Mouse (Mus musculus) liver, adult 2 months (tissue): ENCODE data around the gene Gm17617.

Source experiments
- CTCF ChIP-seq: fragments of 200-500 bp; IDR thresholded peaks from 2 replicates; pipeline ENCODE4 v1.5.1; 2011; ENCODE audit warnings: low read depth, low read length, control low read depth
- POLR2A ChIP-seq: fragments of 200-500 bp; IDR thresholded peaks from 2 replicates; pipeline ENCODE4 v1.6.1; 2011; ENCODE audit warnings: low read length, control low read depth; ENCODE audit not compliant: insufficient read depth; ENCODE audit errors: extremely low read depth

GRCm38 (mm10) chr13:55135382-55135781 lies 2.0 kb upstream of the Gm17617 start:
- TF ChIP-seq POLR2A = no peak
- TF ChIP-seq CTCF = peak; percentile 58; the same call in 1 of the 2 replicates
